Mouse (Mus musculus): ENCODE measurements around the gene Ywhag.

DNA sequence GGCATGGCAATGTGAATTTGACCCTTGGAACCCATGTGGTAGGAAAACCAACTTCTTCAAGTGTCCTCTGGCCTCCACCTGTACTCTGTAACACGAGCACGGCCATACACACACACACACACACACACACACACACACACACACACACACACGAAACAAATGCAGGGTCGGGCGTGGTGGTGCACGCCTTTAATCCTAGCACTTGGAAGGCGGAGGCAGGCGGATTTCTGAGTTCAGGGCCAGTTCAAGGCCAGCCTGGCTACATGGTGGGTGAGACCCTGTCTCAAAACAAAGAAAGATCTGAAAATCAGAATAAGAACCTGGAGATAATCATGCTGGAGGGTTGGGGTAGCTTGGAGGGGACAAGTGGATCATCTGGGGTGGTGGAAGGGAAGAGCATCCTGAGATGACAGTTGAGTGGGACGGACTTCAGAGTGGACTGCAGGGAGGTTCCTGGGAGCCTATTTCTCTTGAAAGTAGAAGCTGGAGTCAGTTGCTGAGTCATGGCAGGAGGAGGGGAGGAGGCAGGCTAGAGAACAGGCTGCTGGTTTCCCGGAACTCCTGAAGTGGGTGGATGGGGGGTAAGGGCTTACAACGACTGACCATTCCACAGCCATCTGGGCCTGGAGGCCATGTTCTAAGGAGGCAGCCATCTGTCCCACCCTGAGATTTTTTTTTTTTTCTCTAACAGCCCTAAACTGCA lies 16.4 kb upstream of the Ywhag start:
- TF ChIP-seq TCF12 (IDR thresholded peaks at IDR 0.05; ENCODE audit: insufficient read depth, poor library complexity, severe bottlenecking) (no peak), POLR2A (IDR thresholded peaks at IDR 0.05; ENCODE audit: insufficient read length, low read depth) (no peak), MAX (IDR thresholded peaks at IDR 0.05; ENCODE audit: low read depth) (no peak), MYOD1 (IDR thresholded peaks at IDR 0.05; ENCODE audit: control insufficient read depth in 1 of 3, insufficient read length in 2 of 3, low read depth in 2 of 3) (no peak), POLR2AphosphoS2 (IDR thresholded peaks at IDR 0.05; ENCODE audit: insufficient read length, low read depth) (no peak), USF1 (IDR thresholded peaks at IDR 0.05; ENCODE audit: low read depth) (no peak), MYOG (IDR thresholded peaks at IDR 0.05; ENCODE audit: control insufficient read depth in 1 of 3, insufficient read depth in 1 of 3, insufficient read length in 2 of 3, low read depth in 2 of 3) (peak in 1 of 3 experiments; percentile 27)
